Mouse (Mus musculus): ENCODE measurements around the gene Rpf2.

Gene Rpf2

DNA sequence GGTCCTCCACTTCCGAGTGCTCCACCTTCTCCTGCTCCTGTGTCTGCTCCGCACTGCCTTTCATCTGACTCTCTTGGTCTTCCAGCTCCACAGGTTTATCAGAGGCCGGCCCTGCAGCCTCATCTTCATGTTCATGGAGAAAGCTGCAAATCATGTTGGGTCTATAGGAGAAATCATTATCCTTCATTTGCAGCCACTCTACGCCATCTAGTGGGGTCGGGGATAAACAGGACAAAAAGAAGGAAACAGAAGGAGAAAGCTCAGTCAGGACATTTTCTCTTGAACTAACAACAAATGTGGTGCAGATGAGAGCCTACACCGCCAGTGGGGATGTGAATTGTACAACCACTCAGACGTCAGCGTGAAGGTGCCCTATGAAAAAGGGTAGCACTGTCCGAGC, 2.8 kb upstream of the Rpf2 start:
- DNase-seq (ENCODE audit: low read depth, low spot score): no peak

GRCm38 (mm10) chr10:40247166-40247716, 405 bp upstream of the Rpf2 start:
- no peak for DNase-seq (ENCODE audit: low read depth, low spot score)

GRCm38 (mm10) chr10:40237826-40238225, 9.0 kb downstream of the Rpf2 start:
- DNase-seq (ENCODE audit: low read depth, low spot score): no peak

DNA sequence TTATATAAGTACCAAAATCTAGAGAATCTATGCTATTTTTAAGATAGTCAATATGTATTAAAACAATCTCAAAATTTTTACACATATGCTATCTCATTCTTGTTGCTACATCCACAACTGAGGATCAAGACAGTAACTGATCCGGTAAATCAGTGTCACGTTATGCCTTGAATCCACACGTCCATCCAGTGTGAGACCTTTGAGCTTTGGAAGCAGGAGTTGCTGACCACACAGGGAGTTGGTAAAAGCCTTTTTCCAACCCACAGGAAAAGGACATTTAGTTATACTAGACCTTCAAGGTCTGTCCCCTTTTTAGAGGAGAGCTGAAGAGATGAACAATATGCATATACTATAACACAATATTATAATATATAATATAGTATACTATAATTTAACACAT, 13.6 kb downstream of the Rpf2 start:
- DNase-seq (ENCODE audit: low read depth, low spot score): no peak

DNA sequence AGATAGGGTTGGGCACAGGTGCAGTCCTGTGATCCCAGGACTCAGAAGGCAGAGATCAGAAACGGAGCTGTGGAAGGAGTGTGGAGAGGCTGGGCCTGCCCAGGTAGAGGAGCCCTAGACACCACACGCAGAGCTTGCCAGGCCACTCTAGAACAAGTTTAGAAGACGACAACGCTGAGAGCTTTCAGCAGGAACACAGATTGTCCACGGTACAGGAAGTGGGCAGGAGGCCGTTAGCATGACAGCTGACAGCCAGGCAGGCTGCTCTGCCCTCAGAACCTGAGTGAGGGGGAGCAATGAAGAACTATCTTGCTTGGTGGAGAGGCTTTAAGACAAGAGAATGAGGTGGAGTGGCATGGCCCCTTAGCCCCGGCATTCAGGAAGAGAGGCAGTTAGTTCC, 14.4 kb downstream of the Rpf2 start:
- DNase-seq (ENCODE audit: low read depth, low spot score): peak; percentile 27

- DNase-seq (ENCODE audit: low read depth, low spot score): no peak
Observed at GRCm38 (mm10) chr10:40229725-40230124, 17.1 kb downstream of the Rpf2 start.

- DNase-seq (ENCODE audit: low read depth, low spot score): no peak
Observed at GRCm38 (mm10) chr10:40227660-40228303, 19.1 kb downstream of the Rpf2 start.

GRCm38 (mm10) chr10:40218874-40219273, 28.0 kb downstream of the Rpf2 start:
- no peak for DNase-seq (ENCODE audit: low read depth, low spot score)

DNA sequence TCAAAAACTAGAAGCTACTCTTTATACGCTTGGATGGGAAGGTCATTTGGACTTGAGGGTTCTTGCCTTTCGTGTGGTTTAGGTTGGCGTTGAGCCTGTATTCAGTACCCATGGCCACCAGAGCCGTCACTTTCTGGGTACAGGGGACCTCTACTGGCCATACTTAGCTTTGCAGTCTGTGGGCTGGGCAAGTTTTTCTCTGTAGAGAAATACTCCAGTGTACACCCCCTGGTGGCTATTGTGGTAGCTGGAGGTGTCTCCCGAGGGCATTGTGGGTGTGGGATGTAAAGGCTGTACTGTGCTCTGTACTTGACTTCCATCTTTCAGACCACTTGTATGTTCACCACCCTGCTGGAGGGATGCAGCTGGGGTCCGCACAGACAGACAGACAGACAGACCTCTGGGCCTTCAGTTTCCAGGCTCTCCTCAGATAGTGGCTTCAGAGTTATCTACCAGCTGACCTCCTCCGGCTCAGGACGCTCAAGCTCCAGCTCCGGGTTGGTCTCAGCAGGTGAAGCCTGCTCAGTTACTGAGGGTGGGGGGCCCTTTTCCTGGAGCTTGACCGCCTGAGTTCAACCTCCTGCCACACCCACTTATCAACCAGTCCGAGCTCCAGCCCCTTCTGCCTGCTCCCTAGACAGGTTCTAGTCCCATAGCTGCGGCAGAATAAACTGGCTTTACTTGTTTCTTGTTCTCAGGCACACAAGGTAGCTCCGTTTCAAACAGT, 34.2 kb downstream of the Rpf2 start:
- DNase-seq (ENCODE audit: low read depth, low spot score): peak; percentile 93

DNA sequence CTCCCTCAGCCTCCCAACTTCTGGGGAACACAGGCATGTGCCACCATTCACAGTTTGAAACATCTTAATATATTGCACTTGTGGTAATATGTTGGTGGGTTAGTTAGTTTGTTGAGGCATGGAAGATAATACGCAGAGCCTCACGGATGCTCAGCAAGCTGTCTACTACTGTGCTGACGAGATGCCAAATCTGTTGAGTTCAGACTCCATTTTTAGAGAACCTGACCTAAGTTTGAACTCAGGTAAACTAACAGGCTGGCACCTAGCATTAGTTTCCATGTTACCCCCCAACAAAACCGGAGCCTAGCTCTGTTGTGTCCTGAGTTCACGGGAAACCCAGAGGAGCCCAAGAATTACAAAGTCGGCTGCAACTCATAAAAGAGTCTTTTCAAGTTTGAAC, 51.8 kb downstream of the Rpf2 start:
- no peak for DNase-seq (ENCODE audit: low read depth, low spot score)

- DNase-seq (ENCODE audit: low read depth, low spot score): no peak
Observed at GRCm38 (mm10) chr10:40192010-40192935, 54.6 kb downstream of the Rpf2 start.

DNA sequence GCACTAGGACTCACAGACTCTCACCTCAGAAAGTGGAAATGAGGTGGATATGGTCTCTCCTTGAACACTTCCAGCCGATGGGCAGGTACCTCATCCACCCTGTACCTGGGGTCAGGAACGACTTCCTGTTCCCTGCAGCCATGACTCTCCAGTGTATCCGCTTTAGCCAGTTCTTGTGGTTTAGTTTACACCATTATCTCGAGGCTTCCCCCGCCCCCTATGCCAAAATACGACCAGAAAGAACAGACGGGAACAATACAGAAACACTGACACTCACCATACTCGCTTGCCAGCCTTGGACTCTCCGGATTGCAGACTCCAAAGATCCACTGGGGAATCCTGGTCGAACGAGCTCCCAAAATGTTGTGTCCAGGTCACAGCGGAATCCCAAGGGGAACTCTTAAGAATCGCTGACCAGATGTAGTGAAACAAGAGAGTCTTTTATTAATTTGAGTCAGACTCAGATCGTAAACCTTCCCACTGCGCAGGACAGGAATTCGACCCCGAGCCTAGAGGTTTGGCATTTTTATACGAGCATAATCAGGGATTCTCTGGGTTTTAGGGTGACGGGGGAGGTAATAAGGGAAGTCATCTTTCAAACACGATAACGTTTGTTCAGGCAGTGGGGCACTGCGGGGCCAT, 55.4 kb downstream of the Rpf2 start:
- DNase-seq (ENCODE audit: low read depth, low spot score): peak; percentile 18

- DNase-seq (ENCODE audit: low read depth, low spot score): peak; percentile 57
Observed at GRCm38 (mm10) chr10:40190871-40191270, 56.0 kb downstream of the Rpf2 start.

DNA sequence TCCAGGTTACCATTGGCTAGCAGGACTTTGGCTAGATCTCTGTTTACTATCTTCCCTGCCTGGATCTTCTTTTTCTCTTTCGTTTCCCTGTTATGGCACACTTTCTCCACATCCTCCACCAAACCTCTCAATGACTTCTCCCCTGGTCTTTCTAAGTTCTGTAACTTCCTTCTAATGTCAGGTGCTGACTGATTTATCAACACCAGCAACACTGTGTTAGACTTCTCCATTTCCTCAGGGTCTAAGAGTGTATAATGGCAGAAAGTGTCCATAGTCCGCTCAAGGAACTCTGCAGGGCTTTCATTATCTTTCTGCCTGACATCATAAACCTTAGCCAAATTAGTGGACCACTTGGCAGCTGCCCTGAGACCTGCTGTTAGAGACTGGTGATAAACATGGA, 57.1 kb downstream of the Rpf2 start:
- no peak for DNase-seq (ENCODE audit: low read depth, low spot score)

GRCm38 (mm10) chr10:40188831-40189230, 58.0 kb downstream of the Rpf2 start:
- DNase-seq (ENCODE audit: low read depth, low spot score): no peak

- no peak for DNase-seq (ENCODE audit: low read depth, low spot score)
Observed at GRCm38 (mm10) chr10:40185956-40186355, 60.9 kb downstream of the Rpf2 start.

GRCm38 (mm10) chr10:40180011-40180410, 66.8 kb downstream of the Rpf2 start:
- no peak for DNase-seq (ENCODE audit: low read depth, low spot score)

- peak; percentile 42 for DNase-seq (ENCODE audit: low read depth, low spot score)
Observed at GRCm38 (mm10) chr10:40179142-40179541, 67.7 kb downstream of the Rpf2 start.

- DNase-seq (ENCODE audit: low read depth, low spot score): no peak
Observed at GRCm38 (mm10) chr10:40177323-40177962, 69.4 kb downstream of the Rpf2 start.

All from CD4-positive, CD25-positive, alpha-beta regulatory T cell, adult 2 months (primary cell).